Mouse (Mus musculus) embryonic facial prominence, embryonic 12.5 days (tissue): ENCODE measurements at regions not wholly inside any gene's neighbourhood (a gene's known extent, or its start where the extent isn't known, plus 50 kb on each side); places are given as distances from the start of the nearest gene placed in this dataset.

Source experiments
- ATAC-seq: fragments of 200-750 bp; cut with Nextera tagmentation; 2 replicates; pipeline ENCODE4 v1.8.0; 2017; ENCODE audit not compliant: insufficient number of reproducible peaks, insufficient read depth, low FRiP score, low TSS enrichment
- H3K27ac ChIP-seq: fragments of 300-500 bp; sonication (generic); 2 replicates; pipeline ENCODE4 v1.5.1; 2016; ENCODE audit warnings: mild to moderate bottlenecking
- H3K27me3 ChIP-seq: fragments of 300-500 bp; sonication (generic); 2 replicates; pipeline ENCODE4 v1.6.1; 2016; ENCODE audit warnings: mild to moderate bottlenecking, moderate library complexity
- H3K36me3 ChIP-seq: fragments of 300-500 bp; sonication (generic); 2 replicates; pipeline ENCODE4 v1.6.1; 2016; ENCODE audit warnings: mild to moderate bottlenecking
- H3K4me1 ChIP-seq: fragments of 300-500 bp; sonication (generic); 2 replicates; pipeline ENCODE4 v1.6.1; 2016
- H3K4me2 ChIP-seq: fragments of 300-500 bp; sonication (generic); replicated peaks from 2 replicates; pipeline ENCODE4 v1.6.1; 2016; ENCODE audit warnings: mild to moderate bottlenecking, moderate library complexity
- H3K4me3 ChIP-seq: fragments of 300-500 bp; sonication (generic); 2 replicates; pipeline ENCODE4 v1.5.1; 2016; ENCODE audit warnings: mild to moderate bottlenecking
- H3K9ac ChIP-seq: fragments of 300-500 bp; sonication (generic); 2 replicates; pipeline ENCODE4 v1.6.1; 2016; ENCODE audit warnings: mild to moderate bottlenecking, moderate library complexity
- H3K9me3 ChIP-seq: fragments of 300-500 bp; sonication (generic); 2 replicates; pipeline ENCODE4 v1.6.1; 2016; ENCODE audit warnings: mild to moderate bottlenecking, moderate library complexity
- WGBS: fragments of 180-500 bp; shearing (Covaris S2); methylation state at CpG from one replicate; pipeline ENCODE4 v1.1.7; 2016; 5-methylcytosine and 5-hydroxymethylcytosine counted together

- WGBS: 67% methylated on average over 11 of the region's 11 CpGs
- no peaks in the 10 kb centered on the region for H3K36me3 ChIP-seq
- ATAC-seq: no peak
- no peak overlapping the region for H3K27ac ChIP-seq
- H3K4me2 ChIP-seq: no peak overlapping the region
- no peak overlapping the region for H3K4me3 ChIP-seq
- H3K9ac ChIP-seq: no peak overlapping the region
- H3K9me3 ChIP-seq: no peaks in the 10 kb centered on the region
- peaks cover 6% of the 10 kb centered on the region for H3K4me1 ChIP-seq
- no peaks in the 10 kb centered on the region for H3K27me3 ChIP-seq
Measured at GRCm38 (mm10) chr2:28325502-28325901, 121.1 kb upstream of the Ppp1r26 start.

- Histone ChIP-seq H3K36me3 (no peaks in the 10 kb centered on the region), H3K9ac (no peak overlapping the region), H3K27me3 (no peaks in the 10 kb centered on the region), H3K4me2 (no peak overlapping the region), H3K4me3 (no peak overlapping the region), H3K9me3 (no peaks in the 10 kb centered on the region), H3K27ac (no peak overlapping the region), H3K4me1 (peaks cover 6% of the 10 kb centered on the region)
- no peak for ATAC-seq
- 48% methylated on average over 6 of the region's 6 CpGs for WGBS
Measured at GRCm38 (mm10) chr2:28326056-28326455, 120.5 kb upstream of the Ppp1r26 start.

- 88% methylated on average over 3 of the region's 3 CpGs for WGBS
- Histone ChIP-seq H3K4me1 (peaks cover 6% of the 10 kb centered on the region), H3K9ac (no peak overlapping the region), H3K27ac (no peak overlapping the region), H3K4me2 (no peak overlapping the region), H3K9me3 (no peaks in the 10 kb centered on the region), H3K27me3 (no peaks in the 10 kb centered on the region), H3K36me3 (no peaks in the 10 kb centered on the region), H3K4me3 (no peak overlapping the region)
- ATAC-seq: no peak
Measured at GRCm38 (mm10) chr2:28326682-28327081, 119.9 kb upstream of the Ppp1r26 start.

- no peaks in the 10 kb centered on the region for H3K9me3 ChIP-seq
- peaks cover 6% of the 10 kb centered on the region for H3K4me1 ChIP-seq
- no peak overlapping the region for H3K4me3 ChIP-seq
- no peak overlapping the region for H3K27ac ChIP-seq
- H3K36me3 ChIP-seq: no peaks in the 10 kb centered on the region
- WGBS: 94% methylated on average over 5 of the region's 5 CpGs
- no peak overlapping the region for H3K4me2 ChIP-seq
- H3K9ac ChIP-seq: no peak overlapping the region
- no peaks in the 10 kb centered on the region for H3K27me3 ChIP-seq
- ATAC-seq: no peak
Measured at GRCm38 (mm10) chr2:28329130-28329529, 117.5 kb upstream of the Ppp1r26 start.

- H3K9me3 ChIP-seq: no peaks in the 10 kb centered on the region
- H3K4me2 ChIP-seq: no peak overlapping the region
- H3K4me3 ChIP-seq: no peak overlapping the region
- no peak for ATAC-seq
- no peak overlapping the region for H3K9ac ChIP-seq
- H3K27ac ChIP-seq: no peak overlapping the region
- H3K4me1 ChIP-seq: no peaks in the 10 kb centered on the region
- H3K36me3 ChIP-seq: no peaks in the 10 kb centered on the region
- WGBS: 67% methylated on average over 9 of the region's 9 CpGs
- no peaks in the 10 kb centered on the region for H3K27me3 ChIP-seq
Measured at GRCm38 (mm10) chr2:28335141-28335789, 111.3 kb upstream of the Ppp1r26 start.

- Histone ChIP-seq H3K27ac (no peak overlapping the region), H3K4me2 (no peak overlapping the region), H3K4me1 (no peaks in the 10 kb centered on the region), H3K9me3 (no peaks in the 10 kb centered on the region), H3K9ac (no peak overlapping the region), H3K27me3 (no peaks in the 10 kb centered on the region), H3K36me3 (no peaks in the 10 kb centered on the region), H3K4me3 (no peak overlapping the region)
- ATAC-seq: no peak
- WGBS: 71% methylated on average over 3 of the region's 3 CpGs
Measured at GRCm38 (mm10) chr2:28335810-28336209, 110.8 kb upstream of the Ppp1r26 start.

- WGBS: 66% methylated on average over 17 of the region's 17 CpGs
- H3K36me3 ChIP-seq: no peaks in the 10 kb centered on the region
- H3K27me3 ChIP-seq: no peaks in the 10 kb centered on the region
- no peaks in the 10 kb centered on the region for H3K9me3 ChIP-seq
- no peak overlapping the region for H3K4me3 ChIP-seq
- H3K4me1 ChIP-seq: no peaks in the 10 kb centered on the region
- H3K4me2 ChIP-seq: no peak overlapping the region
- no peak overlapping the region for H3K9ac ChIP-seq
- no peak overlapping the region for H3K27ac ChIP-seq
- ATAC-seq: no peak
Measured at GRCm38 (mm10) chr2:28336349-28337309, 110.0 kb upstream of the Ppp1r26 start.

- H3K9me3 ChIP-seq: no peaks in the 10 kb centered on the region
- no peak overlapping the region for H3K4me2 ChIP-seq
- H3K36me3 ChIP-seq: no peaks in the 10 kb centered on the region
- WGBS: 80% methylated on average over 5 of the region's 5 CpGs
- H3K27ac ChIP-seq: no peak overlapping the region
- H3K4me1 ChIP-seq: no peaks in the 10 kb centered on the region
- no peaks in the 10 kb centered on the region for H3K27me3 ChIP-seq
- H3K4me3 ChIP-seq: no peak overlapping the region
- H3K9ac ChIP-seq: no peak overlapping the region
- ATAC-seq: no peak
Measured at GRCm38 (mm10) chr2:28337561-28337960, 109.0 kb upstream of the Ppp1r26 start.

- no peak overlapping the region for H3K27ac ChIP-seq
- WGBS: 91% methylated on average over 2 of the region's 2 CpGs
- no peak for ATAC-seq
- no peak overlapping the region for H3K9ac ChIP-seq
- no peak overlapping the region for H3K4me3 ChIP-seq
- no peaks in the 10 kb centered on the region for H3K9me3 ChIP-seq
- H3K27me3 ChIP-seq: no peaks in the 10 kb centered on the region
- no peaks in the 10 kb centered on the region for H3K36me3 ChIP-seq
- H3K4me2 ChIP-seq: no peak overlapping the region
- no peaks in the 10 kb centered on the region for H3K4me1 ChIP-seq
Measured at GRCm38 (mm10) chr2:28341304-28341703, 105.3 kb upstream of the Ppp1r26 start.

- no peaks in the 10 kb centered on the region for H3K27me3 ChIP-seq
- H3K4me1 ChIP-seq: no peaks in the 10 kb centered on the region
- H3K9ac ChIP-seq: no peak overlapping the region
- ATAC-seq: no peak
- WGBS: 75% methylated on average over 4 of the region's 4 CpGs
- H3K36me3 ChIP-seq: no peaks in the 10 kb centered on the region
- no peaks in the 10 kb centered on the region for H3K9me3 ChIP-seq
- H3K4me3 ChIP-seq: no peak overlapping the region
- H3K4me2 ChIP-seq: no peak overlapping the region
- no peak overlapping the region for H3K27ac ChIP-seq
Measured at GRCm38 (mm10) chr2:28348453-28348852, 98.1 kb upstream of the Ppp1r26 start.

- Histone ChIP-seq H3K4me2 (no peak overlapping the region), H3K27me3 (no peaks in the 10 kb centered on the region), H3K4me3 (no peak overlapping the region), H3K27ac (no peak overlapping the region), H3K36me3 (no peaks in the 10 kb centered on the region), H3K9me3 (no peaks in the 10 kb centered on the region), H3K9ac (no peak overlapping the region), H3K4me1 (no peaks in the 10 kb centered on the region)
- WGBS: 85% methylated on average over 8 of the region's 8 CpGs
- no peak for ATAC-seq
Measured at GRCm38 (mm10) chr2:28349911-28350310, 96.7 kb upstream of the Ppp1r26 start.

- Histone ChIP-seq H3K36me3 (no peaks in the 10 kb centered on the region), H3K9ac (no peak overlapping the region), H3K4me2 (no peak overlapping the region), H3K27ac (no peak overlapping the region), H3K4me3 (no peak overlapping the region), H3K4me1 (no peaks in the 10 kb centered on the region), H3K9me3 (no peaks in the 10 kb centered on the region), H3K27me3 (no peaks in the 10 kb centered on the region)
- 93% methylated on average over 10 of the region's 10 CpGs for whole genome bisulfite sequencing
- no peak for ATAC-seq
Measured at GRCm38 (mm10) chr2:28351445-28351844, 95.2 kb upstream of the Ppp1r26 start.
